Mouse (Mus musculus) thymus, postnatal 36 days (tissue): Measurements from ENCODE around the gene Tfdp2.

Experiments
- DNase-seq, 2 experiments: peaks; one replicate each; pipeline ENCODE4 v3.0.0; 2022; ENCODE audit warnings: mixed read lengths in 2 of 2

The Tfdp2 gene

DNA sequence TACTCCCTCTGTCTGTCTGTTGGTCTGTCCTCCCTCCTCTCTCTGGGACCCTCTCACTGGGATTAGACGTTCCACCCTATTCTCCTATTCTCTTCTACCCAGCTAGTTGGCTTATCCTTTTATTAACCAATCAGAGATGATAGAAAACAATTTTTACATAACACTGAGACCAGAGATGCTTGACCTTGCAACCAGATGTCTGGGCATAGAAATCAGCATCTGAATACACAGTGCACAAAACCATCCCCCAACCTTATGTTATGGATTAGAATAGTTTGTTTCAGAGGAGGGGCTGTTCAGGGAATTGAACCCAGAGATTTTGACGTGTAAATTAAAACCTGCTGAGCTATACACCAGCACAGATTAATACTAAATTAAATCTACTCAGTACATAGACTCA, 34.2 kb downstream of the Tfdp2 start:
- no peak for DNase-seq

DNA sequence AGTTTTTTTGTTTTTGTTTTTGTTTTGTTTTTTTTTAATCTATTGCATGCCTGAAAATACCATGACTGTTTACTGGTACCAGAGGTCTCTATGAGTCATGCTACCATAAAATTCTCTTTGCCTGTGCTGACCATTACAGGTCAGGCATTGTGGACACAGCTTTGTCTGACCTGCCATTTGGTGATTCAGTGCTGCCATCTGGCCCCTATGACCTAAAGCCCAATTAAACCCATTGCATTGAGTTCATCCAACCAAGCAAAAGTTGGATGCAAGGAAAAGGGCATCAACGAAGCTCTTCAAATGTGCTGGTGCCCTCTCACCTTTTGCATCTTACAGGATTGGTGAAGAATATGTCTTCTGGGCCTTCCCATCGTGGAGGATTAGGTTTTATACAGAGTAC, 39.4 kb downstream of the Tfdp2 start:
- DNase-seq, result no peak

DNA sequence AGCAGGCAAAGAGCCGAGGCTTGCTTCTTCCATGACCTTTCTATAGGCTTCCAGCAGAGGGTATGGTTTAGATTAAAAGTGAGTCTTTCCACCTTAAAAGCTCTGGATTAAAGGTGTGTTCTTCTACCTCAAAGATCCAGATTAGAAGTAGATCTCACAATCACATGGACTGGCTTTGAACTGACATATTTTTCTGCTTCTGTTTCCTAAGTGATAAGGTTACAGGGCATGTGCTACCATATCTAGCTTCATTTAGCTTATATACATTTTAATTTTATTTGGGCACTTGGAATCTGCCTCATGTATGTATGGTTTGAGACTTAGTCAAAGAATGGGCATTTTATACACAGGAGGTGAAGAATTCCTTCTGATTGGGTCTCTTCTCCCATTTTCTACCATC, 41.3 kb downstream of the Tfdp2 start:
- no peak for DNase-seq

DNA sequence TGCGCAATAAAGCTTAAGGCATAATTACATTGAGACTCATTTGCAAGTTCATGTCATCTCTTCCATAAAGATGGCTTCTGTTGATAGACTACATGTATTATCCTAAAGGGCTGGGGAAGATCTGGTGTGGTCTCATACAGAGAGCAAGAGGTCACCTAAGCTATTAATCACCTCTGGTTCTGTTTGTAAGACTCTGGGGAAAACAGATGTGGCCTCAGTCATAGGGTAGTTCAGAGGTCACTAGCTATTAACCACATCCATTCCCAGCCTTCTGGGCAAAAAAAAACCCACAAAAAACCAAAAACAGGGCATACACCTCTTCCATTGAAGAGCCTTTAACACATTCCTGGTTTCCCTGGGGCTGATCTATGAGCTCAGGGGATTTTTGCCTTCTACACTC, 42.2 kb downstream of the Tfdp2 start:
- DNase-seq, result no peak

DNA sequence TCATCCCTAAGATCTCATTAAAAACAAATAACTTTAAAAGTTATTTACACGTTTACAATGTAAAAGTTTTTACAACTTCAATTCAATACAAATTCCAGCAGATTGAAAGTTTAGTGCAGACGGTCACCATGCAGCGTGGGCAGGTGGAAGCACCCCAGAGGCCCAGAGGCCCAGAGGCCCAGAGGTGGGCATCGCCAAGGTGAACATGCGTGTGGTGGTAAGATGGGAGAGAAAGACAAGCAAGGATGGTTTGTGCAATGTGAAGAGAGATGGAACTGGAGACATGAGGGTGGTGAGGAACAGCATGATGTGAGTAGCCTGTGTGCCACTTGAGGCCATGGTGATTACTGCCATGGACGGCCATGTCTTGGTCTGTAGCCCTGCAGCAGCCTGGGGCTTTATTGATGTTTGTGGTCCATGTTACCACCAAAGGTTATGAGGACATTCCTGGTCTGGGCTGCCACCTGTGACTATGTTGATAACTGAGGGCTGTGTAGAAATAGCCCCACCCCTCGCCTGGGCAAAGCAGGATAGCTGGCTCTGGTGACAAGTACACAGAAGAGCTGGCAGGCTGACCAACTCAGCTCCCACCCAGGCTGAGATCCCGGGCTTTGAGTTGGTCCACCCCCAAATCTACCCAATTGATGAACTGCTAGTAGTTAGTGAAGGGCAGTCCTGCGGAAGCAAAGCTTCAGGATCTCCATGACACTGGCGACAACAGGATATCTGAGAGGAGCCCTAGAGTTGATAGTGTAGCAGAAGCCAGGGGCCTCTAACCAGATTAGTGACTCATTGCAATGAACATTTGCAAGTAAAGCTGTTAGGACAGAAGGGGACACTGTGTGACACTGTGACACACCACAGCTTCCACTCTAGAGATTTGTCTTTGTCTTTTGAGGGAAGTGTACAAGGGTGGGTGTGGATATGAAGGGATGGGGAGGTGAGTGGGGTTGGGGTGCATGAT, 45.3 kb downstream of the Tfdp2 start:
- DNase-seq, result no peak

DNA sequence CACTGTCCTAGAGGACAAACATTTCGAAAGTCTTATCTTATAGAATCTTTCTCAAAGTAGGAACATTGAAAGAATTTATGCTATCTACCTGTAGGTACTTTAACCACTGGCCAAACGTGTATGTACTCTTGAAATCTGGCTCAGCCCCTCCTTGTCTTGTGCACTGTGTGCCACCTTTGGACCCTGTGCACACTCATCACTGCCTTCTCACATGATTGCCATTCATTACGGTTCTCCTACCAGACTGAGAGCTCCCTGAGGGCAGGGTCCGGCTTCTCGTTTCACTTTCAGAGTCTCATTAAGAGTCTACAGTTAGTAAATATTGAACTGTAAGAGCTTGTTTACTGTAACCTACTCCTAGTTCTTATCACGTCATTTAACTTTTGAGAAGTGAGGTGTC, 47.8 kb downstream of the Tfdp2 start:
- no peak for DNase-seq

DNA sequence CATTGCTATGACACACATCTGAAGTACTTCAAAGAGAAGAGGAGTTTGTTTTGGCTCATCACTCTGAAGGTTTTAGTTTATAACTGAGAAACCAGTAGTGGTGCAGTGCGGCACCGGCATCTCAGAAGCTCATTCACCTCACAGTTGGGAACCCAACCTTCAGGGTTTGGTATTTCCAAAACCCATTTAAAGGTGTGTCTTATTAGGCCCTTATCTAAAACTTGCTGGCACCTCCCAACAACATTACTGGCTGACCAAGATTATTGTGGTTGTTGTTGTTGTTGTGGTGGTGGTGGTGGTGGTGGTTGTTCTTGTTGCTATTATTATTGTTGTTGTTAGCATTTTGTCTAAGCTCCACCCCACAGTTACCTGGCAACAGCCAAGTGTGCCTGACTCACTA, 58.7 kb downstream of the Tfdp2 start:
- no peak for DNase-seq

DNA sequence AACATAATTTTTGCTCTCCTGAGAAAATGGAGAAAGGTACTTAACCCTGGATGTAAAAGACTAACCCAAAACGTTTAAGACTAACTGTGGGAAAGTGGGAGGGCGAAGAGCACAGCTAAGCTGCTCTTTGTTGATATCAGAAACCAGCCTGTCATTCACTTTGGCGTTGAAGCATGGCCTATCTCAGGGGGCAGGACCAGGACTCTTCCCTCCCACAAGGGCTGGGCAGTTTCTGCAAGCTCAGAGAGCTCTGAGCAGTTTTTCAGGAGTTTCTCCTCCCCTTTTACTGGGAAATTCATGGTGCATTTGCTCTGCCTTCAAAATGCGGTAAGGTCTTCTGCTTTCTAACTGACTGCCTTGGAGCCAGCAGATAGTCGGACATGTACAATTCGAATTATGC, 62.4 kb downstream of the Tfdp2 start:
- no peak for DNase-seq

DNA sequence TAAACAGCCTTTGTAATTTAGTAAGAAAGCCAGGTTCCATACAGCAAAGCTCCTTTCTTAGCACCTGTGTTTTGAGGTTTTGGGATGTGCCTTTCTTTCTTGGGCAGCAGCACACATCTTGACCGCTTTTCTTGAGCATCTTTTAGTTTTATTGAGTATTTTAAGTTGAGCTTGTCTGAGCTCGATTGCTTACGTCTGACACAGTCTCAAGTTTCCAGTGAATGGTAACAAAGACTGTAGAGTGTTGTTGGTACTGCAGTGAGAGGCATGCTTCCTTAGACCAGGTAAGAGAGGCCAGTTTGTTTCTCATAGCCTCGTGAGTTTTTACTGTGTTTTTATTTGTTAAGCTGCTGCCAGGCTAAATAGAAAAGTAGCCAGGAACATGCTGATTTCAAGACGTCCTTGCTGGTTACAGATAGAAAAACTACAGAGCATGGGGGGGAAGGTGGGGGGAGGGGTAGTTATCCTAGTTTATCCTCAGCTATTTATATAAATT, 63.0 kb downstream of the Tfdp2 start:
- no peak for DNase-seq

DNA sequence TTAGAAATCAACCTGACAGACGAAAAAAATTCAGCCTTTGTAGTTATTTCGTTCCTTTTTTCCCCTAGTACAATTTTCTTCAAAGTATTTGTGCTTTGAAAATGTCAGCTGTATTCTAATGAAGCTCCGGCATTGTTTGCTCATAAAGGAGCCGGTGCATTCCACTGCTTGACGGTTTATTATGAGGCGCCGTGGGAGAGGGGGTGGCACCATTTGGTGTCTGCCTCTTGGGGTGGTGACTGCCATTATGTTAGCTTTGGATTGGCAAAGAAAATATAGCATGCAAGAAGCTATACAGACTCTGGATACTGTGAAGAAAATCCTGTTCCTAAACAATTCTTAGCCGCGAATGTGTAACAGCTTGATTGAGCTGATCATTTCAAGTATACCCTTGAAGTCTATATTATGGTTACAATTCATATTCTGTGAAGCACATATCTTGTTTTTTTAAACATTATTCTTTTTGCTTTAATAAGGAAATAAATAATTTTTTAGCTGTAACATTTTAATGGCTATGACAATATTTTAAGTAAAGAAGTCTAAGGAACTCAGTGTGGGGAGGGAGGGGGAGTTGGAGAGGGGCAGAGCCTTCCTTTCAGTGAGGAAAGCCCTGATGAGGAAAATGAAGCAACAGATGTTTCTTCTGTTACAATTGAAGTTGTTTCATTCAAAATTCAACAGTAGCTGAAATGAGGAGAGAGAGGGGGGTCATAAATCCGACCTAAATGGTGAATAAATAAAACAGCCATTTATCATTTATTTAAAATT, 63.9 kb downstream of the Tfdp2 start:
- DNase-seq, result peak; percentile 12 to 31

DNA sequence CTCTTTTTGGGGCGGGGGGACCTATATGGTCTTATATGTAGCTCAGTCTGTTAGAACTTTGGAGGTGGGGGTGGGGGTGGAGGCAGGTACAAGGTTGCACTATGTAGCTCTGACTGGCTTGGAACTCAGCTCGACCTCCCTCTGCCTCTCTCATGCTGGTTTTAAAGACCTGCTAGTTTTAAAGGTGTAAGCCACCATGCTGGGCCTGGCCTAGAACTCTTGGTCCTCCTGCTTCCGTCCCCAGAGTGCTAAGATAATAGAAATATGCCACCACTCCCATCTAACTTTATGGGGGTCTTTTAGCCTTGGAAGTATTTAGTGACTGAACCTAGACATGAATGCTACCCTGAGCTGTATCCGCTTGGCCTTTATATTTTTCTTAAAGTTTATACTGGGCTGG, 65.0 kb downstream of the Tfdp2 start:
- no peak for DNase-seq

DNA sequence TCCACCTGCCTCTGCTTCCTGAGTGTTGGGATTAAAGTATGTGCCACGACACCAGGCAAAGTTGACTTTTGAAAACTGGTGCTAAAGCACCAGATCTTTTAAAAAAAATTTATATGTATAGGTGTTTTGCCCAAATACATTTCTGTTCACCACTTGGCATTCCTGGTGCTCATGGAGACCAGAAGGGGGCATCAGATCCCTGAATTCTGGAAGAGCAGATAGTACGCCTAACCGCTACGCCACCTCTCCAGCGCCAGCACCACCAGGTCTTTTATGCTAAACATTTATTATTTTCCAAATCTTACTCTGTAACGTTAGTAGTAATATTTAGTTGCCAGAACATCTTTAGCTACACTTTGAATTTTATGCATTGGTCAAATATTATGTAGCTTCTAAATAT, 65.9 kb downstream of the Tfdp2 start:
- DNase-seq, result no peak

DNA sequence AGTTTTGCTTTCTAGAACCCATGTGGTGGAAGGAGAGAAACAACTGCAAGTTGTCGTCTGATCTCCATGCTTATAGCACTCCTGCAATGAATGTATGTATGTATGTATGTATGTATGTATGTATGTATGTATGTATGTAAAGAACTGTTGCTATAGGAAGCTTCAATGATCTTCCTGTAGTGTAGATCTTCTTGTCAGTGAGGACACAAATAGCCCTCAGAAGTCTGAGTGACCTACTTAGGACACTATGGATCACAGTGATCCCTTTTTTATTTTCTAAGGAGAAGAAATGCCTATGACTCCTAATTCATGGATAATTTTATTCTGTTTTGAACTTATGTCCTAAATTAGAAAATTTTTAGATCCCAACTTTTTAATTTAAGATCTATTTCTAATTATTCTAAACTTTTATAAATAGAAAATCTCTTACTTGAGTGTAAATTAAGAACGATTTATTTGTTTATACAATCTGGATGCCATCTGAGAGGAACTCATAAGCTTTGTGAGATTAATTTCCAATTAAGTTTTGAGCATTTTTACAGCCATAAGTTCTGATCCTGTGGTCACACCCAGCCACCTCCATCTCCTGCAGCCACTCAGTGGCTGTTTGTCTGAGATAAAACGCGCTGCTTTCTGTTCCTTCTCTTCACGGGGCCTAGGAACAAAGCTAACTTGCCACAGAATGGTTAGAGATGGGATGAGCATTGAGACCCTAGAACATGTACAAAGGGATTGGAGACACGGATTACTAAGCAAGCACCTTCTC, 70.9 kb downstream of the Tfdp2 start:
- no peak for DNase-seq

DNA sequence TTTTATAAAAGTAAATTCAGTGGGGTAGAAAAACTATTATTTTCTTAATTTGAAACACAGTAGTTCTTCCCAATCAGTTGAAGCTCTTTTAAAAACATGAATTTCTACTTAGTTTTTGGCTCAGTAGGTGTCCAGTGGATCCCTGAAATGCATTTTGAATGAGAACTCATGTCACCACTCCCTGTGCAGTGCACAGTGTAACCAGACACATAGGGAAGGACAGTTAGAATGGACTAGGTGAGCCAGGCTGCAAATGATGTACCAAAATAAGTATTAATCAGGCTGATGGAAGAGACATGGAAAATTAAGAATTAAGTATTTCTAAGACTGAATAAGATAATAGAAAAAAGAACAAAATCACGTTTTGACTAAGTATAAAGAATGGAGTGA, 71.5 kb downstream of the Tfdp2 start:
- DNase-seq, result no peak

DNA sequence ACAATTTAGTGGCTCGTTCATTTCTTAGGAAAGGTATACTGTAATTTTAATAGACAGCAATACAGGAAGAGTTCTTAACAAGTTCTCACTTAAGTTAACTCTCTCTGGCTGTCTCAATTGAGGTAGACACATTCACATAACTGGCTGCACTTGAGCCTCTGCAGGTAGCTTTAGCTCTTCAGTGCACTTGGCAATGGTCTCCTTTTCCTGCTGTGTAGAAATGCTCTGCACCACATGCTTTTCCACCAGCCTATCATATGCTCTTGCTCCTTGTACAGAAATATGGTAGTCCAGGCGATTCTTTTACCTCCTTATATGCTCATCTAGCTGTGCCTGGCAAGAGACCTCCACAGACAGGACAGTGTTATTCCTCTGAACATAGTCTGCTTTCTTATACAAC, 73.7 kb downstream of the Tfdp2 start:
- DNase-seq, result no peak

DNA sequence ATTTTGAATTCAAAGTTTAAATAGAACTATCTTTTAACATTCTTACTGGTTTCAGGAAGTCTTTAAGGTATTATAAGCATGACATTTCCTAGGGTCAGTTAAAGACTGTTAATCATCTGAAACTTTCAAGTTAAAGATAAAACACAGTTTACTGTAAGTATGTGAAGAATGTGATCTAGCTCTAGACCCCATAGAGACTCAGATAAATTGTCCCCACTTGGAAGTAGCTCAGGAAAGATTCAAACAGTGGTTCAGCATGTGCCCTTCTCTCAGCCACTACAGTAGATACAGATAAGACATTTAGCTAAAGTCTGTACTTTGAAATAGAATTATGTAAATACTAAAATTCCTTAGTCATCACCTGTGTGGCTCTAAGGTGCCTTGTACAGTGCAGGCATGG, 79.5 kb downstream of the Tfdp2 start:
- no peak for DNase-seq

DNA sequence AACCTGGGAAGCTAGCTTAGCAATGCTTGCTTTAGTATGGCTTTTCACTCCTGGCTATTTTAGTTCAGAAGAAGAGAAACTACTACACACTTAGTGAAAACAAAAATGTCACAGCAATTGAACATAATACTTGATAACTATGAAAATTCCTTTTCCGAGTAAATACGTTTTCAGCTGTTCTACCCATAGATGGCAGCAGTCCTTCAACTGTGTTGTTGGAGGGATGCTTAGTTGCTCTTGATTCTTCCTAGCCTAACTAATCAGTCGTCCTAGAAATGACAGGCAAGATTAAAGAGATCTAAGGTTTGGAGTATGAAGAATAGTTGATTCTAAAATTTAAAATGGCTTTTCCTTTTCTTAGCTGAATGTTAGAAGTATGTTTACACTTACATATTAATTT, 85.4 kb downstream of the Tfdp2 start:
- DNase-seq, result no peak

DNA sequence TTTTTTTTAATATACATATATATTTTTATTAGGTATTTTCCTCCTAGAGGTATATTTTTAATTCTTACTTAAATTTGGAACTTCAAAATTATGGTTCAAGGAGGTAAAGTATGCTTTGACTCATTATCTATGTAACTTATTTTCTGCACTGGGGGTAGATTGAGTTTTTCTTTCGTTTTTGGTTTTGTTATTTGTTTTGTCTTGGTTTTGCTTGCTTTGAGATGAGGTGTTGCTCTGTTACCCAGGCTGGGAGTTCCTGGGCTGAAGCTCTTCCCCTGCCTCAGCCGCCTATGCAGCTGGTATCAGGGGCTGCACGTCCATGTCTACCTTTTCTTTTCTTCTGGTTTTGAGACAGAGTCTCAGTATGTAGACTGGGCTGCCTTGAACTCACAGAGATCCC, 86.0 kb downstream of the Tfdp2 start:
- no peak for DNase-seq

DNA sequence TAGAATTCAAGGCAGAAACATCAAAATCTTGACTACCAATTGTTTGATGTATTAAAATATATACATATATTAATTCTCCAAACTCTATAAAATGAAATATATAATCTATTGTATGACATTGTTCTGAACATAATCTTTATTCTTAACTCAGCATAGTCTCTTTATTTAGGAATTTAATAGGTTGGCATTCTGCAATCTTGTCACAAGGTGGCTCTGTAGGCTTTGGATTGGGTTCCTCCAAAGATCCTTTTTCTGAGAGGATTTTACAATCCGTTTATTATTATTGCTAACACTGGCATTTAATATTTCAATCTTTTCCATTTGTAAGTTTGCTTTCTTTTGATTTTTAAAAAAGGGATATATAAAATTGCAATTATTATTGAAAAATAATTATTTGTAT, 88.8 kb downstream of the Tfdp2 start:
- DNase-seq, result no peak

DNA sequence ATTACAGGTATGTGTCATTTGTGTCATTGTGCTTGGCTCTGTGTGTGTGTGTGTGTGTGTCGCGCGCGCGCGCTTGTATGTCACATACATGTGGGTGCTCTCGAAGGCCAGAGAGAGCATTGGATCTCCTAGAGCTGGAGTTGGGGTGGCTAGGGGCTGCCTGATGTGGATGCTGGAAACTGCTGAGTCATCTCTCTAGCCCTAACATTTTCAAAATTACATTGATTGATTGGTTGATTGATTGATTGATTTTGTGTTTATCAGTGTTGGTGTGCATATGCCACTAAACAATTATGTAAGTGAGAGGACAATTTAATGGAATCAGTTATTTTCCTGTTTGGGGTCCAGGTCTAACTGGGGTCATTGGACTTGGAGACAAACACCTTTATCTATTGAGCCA, 96.1 kb downstream of the Tfdp2 start:
- DNase-seq, result no peak

DNA sequence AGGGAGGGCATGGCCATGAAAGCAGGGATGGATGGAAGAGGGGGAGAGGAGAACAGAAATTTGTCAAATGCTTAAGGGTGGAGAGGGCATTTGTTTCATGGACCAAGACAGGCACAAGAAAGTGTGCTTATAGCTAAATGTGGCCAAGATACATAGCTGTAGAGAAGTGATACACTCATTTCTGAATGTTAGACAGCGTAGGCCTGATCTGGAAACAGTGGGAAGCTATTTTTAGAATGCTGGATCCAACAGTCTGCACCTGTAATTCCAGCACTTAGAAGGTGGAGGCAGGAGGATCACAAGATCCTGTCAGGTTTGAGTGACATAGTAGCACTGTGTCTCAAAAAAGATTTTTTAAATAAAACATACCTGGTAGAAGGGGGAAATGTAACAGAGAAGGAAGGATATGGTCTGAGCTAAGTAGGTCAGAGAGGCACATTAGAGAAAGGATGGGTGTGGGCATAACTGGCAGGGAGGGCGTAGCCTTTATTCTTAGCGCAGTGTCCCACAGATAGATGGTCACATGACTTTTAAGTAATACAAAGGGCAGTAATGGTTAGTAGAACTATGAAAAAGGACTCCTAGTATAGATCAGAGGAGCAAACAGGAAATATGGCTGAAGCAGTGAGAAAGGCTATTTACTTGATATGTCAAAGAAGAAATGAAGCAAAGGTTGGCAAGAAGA, 103.4 kb downstream of the Tfdp2 start:
- no peak for DNase-seq

DNA sequence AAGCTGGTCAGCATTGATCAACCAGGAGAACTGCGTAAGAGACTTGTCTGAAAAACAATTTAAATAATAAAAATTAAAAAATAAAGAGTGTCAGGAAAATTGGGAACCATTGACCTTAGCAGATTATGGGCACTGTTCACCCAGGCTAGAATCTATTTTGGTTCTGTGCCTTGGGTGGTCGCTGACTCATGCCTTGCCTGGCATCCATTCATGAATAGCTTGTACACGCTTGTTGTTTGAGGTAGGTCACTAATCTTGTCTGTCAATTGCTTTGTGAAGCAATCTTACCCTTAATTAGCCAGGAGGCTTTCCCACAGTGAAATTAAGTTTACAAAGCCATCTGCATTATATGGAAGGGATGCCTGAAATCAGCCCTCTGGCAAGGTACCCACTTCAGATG, 112.7 kb downstream of the Tfdp2 start:
- DNase-seq, result no peak

DNA sequence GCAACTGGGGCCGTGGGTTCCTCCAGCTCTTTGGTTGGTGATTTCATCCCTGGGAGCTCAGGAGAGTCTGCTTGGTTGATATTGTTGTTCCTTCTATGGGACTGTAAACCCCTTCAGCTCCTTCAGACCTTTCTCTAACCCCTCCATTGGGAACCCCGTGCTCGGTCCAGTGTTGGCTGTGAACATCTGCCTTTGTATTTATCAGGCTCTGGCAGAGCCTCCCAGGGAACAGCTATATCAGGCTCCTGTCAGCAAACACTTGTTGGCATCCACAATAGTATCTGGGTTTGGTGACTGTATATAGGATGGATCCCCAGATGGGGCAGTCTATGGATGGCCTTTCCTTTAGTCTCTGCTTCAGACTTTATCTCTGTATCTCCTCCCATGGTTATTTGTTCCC, 116.0 kb downstream of the Tfdp2 start:
- DNase-seq, result no peak
